Mouse (Mus musculus) midbrain, embryonic 14.5 days (tissue): ENCODE data around the gene Rbpj. TPM values are rescaled to one million over a fixed set of nuclear protein-coding genes. Genes with fewer than 3 reads are reported as not detected.
A peak's percentile ranks its signal among the peaks of the same experiment; 100 is the strongest.

ENCODE experiments used
- ATAC-seq: fragments of 200-750 bp; cut with Nextera tagmentation; 2 replicates; pipeline ENCODE4 v1.8.0; 2017; ENCODE audit warnings: moderate number of reproducible peaks, moderate library complexity; ENCODE audit not compliant: low FRiP score, low TSS enrichment
- DNase-seq: peaks from one replicate; pipeline ENCODE4 v3.0.0-alpha.2; 2015
- H3K27ac ChIP-seq: fragments of 300-500 bp; sonication (generic); replicated peaks from 2 replicates; pipeline ENCODE4 v1.5.1; 2014; ENCODE audit warnings: mild to moderate bottlenecking, low read depth, low read length, moderate library complexity
- H3K27me3 ChIP-seq: fragments of 300-500 bp; sonication (generic); 2 replicates; pipeline ENCODE4 v1.6.1; 2014; ENCODE audit warnings: low read length, control low read depth, mixed read lengths; ENCODE audit not compliant: control insufficient read depth, insufficient read depth
- H3K36me3 ChIP-seq: fragments of 300-500 bp; sonication (generic); 2 replicates; pipeline ENCODE4 v1.6.1; 2014; ENCODE audit warnings: low read length, control low read depth; ENCODE audit not compliant: control insufficient read depth, insufficient read depth
- H3K4me1 ChIP-seq: fragments of 300-500 bp; sonication (generic); 2 replicates; pipeline ENCODE4 v1.6.1; 2014; ENCODE audit warnings: mild to moderate bottlenecking, antibody characterized with exemption, low read length, control low read depth; ENCODE audit not compliant: control insufficient read depth, insufficient read depth
- H3K4me2 ChIP-seq: fragments of 300-500 bp; sonication (generic); 2 replicates; pipeline ENCODE4 v1.6.1; 2014; ENCODE audit warnings: mild to moderate bottlenecking, low read length, moderate library complexity
- H3K4me3 ChIP-seq: fragments of 300-500 bp; sonication (generic); replicated peaks from 2 replicates; pipeline ENCODE4 v1.5.1; 2014; ENCODE audit warnings: low read depth, low read length
- H3K9ac ChIP-seq: fragments of 300-500 bp; sonication (generic); replicated peaks from 2 replicates; pipeline ENCODE4 v1.6.1; 2014; ENCODE audit warnings: mild to moderate bottlenecking, low read length, moderate library complexity
- H3K9me3 ChIP-seq: fragments of 300-500 bp; sonication (generic); 2 replicates; pipeline ENCODE4 v1.6.1; 2016; ENCODE audit warnings: low read length, control low read depth, mixed read lengths; ENCODE audit not compliant: control insufficient read depth
- WGBS: fragments of 180-500 bp; shearing (Covaris S2); extraction: QIAGEN DNeasy Blood & Tissue Kit; methylation state at CpG from one replicate; pipeline ENCODE4 v1.1.7; 2014; 5-methylcytosine and 5-hydroxymethylcytosine counted together
- polyA plus RNA-seq: library from polyadenylated mRNA; unstranded; fragments of >200 nt; fragmentation: Nextera tagmentation; extraction: Ambion mirVana; gene quantifications from 2 replicates; pipeline ENCODE4 v1.2.1, GENCODE M21; 2014

The Rbpj gene
- polyA plus RNA-seq, 1 experiment from 2014 or later, result 52.9 TPM

DNA sequence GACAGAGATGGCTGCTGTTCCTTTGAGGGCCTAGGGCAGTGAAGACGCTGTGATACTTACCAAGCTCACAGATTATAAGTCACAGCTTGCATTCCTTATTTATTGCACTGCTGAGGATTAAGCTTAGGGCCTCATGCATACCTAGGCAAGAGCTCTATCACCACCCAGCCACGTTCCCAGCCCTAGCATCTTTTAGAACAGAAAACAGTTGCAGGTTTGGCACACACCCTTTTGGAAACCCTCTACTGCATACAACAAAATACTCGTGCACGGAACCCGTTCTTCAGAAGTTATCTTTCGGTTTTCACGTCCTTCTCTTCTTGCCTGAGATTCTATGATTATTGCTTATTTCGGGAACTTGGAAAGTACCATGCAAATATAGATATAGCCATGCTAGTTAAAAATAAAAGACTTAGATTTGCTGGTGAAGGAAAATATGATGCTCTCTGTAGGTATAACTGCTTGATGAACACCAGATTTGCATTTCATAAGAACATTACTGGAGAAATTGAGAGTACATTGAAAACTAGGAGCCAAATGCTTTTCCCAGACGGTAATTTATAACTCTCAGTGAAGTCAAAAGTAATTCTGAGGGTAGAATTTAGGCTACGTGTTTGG, 111.4 kb downstream of the Rbpj start:
- no peak overlapping the region for H3K4me2 ChIP-seq
- H3K9me3 ChIP-seq, result no peaks in the 10 kb centered on the region
- WGBS, result 81% methylated on average over 10 of the region's 10 CpGs
- ATAC-seq (no peak), DNase-seq (no peak)
- H3K36me3 ChIP-seq, result no peaks in the 10 kb centered on the region
- no peak overlapping the region for H3K4me3 ChIP-seq
- H3K27ac ChIP-seq, result no peak overlapping the region
- no peaks in the 10 kb centered on the region for H3K4me1 ChIP-seq
- H3K9ac ChIP-seq, result no peak overlapping the region
- no peaks in the 10 kb centered on the region for H3K27me3 ChIP-seq

DNA sequence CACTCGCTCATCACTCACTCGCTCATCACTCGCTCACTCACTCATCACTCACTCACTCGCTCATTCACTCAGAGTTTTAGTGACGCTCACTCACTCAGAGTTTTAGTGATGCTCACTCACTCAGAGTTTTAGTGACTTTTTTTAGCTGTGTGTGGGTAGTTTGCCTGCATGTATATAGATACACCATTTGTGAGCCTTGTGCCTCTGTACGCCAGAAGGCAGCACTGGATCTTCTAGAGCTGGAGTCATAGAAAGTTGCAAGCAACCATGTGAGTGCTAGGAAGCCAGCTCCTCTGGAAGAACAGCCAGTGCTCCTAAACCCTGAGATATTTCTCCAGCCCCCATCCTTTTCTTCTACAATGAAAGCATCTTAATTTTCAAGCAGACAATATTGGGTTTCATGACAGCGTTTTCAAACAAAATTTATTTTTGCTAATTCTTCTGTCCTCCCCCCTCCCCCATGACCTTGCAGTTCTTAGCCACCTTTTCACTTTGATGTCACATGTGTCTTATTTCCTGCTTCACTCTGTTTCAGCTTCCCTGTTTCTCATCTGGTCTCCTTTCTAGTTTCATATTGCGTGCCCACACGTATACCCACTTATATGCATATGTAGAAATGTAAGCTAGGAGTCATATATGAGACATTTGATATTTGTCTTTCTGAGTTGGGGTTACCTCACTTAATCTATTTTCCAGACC, 118.3 kb downstream of the Rbpj start:
- DNase-seq (no peak), ATAC-seq (no peak)
- H3K4me3 ChIP-seq, result no peak overlapping the region
- H3K27me3 ChIP-seq, result no peaks in the 10 kb centered on the region
- WGBS, result 95% methylated on average over 9 of the region's 9 CpGs
- no peak overlapping the region for H3K27ac ChIP-seq
- no peak overlapping the region for H3K9ac ChIP-seq
- H3K4me2 ChIP-seq, result no peak overlapping the region
- 0 out of 2 replicates have a peak, but pooled peaks cover 5% of the 10 kb centered on the region for H3K4me1 ChIP-seq
- no peaks in the 10 kb centered on the region for H3K9me3 ChIP-seq
- no peaks in the 10 kb centered on the region for H3K36me3 ChIP-seq

DNA sequence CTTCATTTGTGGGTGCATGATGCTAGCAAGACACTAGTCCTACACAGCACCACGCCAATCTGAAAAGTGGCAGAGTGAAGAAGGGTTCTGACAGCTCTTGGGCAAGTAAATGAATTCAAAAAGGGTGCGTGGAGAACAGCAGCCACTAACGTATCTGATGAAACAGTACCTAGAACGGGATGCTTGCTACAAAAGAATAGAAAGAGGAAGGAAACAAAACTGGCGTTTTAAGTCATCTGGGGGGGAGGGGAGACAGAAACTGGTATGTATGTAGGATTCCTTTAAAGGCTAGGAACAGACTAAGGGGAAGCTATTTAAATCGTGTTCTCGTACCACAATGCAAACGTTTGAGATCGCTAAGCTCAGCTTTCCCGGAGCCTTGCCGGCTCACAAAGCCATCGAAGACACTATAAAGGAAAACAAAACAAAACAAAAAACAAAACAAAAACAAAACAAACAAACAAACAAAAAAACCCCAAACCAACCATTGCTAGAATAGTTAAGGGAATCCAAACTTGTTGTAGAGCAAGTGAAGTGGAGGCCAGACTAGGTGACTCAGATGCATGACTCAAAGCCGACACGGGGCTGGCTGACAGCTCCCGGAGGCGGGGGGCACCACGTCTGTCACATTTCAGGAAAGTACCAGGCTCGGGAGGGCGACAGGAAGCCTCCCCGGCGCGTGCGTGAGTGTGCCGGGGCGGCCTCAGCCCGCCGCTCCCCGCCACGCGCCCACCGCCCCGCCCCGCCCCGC, 122.6 kb downstream of the Rbpj start:
- DNase-seq, result no peak
- ATAC-seq, result no peak
- H3K4me3 ChIP-seq, result peak overlapping the region; percentile 79

DNA sequence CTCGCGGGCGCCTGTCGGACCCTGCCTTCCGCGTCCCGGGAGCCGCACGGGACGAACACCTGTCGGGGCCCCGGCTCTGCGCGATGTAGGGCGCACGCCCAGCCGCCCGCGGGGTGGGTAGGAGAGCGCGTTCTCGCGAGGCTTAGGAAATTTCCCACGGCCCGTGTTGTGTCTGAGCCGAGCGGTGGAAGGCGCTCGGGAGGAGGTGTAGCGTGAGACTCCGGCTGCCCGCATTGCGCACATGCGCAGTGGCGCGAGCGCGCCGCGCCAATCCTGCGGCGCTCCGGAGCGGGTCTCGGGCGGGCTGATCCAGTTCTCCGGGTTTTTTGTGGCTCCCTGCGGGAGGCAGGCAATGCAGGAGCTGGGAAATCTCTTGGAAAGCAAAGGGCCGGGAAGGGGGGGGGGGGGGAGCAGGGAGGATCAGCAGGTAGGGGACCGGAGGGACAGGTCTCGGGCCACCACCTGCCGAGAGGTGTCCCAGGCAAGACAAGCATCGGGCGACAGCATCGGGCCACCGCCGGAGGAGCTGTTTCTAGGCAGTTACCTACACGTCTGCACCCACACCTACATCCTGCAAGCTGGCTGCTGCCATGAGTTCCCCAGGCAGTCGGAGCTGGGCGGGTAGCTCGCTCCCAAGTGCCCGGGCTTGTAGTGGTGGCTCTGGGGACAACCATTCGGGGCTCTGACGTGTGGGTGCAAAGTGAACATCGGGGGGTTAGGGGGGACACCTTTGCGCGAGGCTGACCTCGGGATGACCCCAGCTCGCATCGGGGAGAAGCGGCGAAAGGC, 123.4 kb downstream of the Rbpj start:
- Histone ChIP-seq H3K9ac (peak overlapping the region; percentile 94), H3K4me2 (peak overlapping the region; percentile 79), H3K27me3 (no peaks in the 10 kb centered on the region), H3K4me1 (peaks cover 26% of the 10 kb centered on the region), H3K27ac (peak overlapping the region; percentile 97), H3K4me3 (peak overlapping the region; percentile 79), H3K9me3 (no peaks in the 10 kb centered on the region), H3K36me3 (no peaks in the 10 kb centered on the region)
- under 1% methylated on average over 70 of the region's 72 CpGs for WGBS
- ATAC-seq, result peak; percentile 89
- peak; percentile 99 for DNase-seq

More for the DNA sequence above, 122.6 kb downstream of the Rbpj start:
- no peaks in the 10 kb centered on the region for H3K27me3 ChIP-seq
- H3K9ac ChIP-seq, result peak overlapping the region; percentile 64
- peaks cover 21% of the 10 kb centered on the region for H3K4me1 ChIP-seq
- under 1% methylated on average over 34 of the region's 34 CpGs for WGBS
- peak overlapping the region; percentile 79 for H3K4me2 ChIP-seq
- no peaks in the 10 kb centered on the region for H3K9me3 ChIP-seq
- H3K27ac ChIP-seq, result peak overlapping the region; percentile 97
- no peaks in the 10 kb centered on the region for H3K36me3 ChIP-seq

DNA sequence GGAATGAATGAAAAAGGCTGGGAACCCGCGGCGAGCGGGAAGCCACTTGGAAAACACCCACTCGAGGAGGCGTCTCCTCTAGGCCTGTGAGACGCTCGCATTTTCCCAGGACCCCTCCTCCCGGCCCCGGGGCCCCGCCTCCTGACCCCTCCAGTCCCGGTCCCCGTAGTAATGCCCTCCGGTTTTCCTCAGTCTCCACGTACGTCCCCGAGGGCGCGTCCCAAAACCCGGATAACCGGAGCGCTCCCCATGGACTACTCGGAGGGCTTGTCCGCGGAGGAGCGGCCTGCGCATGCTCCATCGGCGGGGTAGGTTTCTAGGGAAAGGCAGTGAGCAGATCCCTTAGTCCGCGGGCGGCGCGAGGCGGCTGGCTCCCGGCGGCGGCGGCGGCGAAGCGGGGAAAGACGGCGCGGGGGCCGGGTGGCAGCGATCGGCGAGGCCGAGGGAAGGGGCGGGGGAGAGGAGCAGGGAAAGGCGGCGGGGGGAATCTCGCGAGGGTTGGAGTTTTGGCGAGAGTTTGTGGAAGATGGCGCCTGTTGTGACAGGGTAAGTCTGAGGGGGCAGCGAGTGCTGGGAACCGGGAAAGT, 124.3 kb downstream of the Rbpj start:
- no peaks in the 10 kb centered on the region for H3K36me3 ChIP-seq
- H3K9me3 ChIP-seq, result no peaks in the 10 kb centered on the region
- ATAC-seq (peak; percentile 88), DNase-seq (peak; percentile 98)
- no peaks in the 10 kb centered on the region for H3K27me3 ChIP-seq
- H3K4me1 ChIP-seq, result peaks cover 27% of the 10 kb centered on the region
- H3K27ac ChIP-seq, result peak overlapping the region; percentile 97
- WGBS, result under 1% methylated on average over 59 of the region's 59 CpGs
- H3K4me2 ChIP-seq, result peak overlapping the region; percentile 79
- H3K4me3 ChIP-seq, result peak overlapping the region; percentile 79
- H3K9ac ChIP-seq, result peak overlapping the region; percentile 94

DNA sequence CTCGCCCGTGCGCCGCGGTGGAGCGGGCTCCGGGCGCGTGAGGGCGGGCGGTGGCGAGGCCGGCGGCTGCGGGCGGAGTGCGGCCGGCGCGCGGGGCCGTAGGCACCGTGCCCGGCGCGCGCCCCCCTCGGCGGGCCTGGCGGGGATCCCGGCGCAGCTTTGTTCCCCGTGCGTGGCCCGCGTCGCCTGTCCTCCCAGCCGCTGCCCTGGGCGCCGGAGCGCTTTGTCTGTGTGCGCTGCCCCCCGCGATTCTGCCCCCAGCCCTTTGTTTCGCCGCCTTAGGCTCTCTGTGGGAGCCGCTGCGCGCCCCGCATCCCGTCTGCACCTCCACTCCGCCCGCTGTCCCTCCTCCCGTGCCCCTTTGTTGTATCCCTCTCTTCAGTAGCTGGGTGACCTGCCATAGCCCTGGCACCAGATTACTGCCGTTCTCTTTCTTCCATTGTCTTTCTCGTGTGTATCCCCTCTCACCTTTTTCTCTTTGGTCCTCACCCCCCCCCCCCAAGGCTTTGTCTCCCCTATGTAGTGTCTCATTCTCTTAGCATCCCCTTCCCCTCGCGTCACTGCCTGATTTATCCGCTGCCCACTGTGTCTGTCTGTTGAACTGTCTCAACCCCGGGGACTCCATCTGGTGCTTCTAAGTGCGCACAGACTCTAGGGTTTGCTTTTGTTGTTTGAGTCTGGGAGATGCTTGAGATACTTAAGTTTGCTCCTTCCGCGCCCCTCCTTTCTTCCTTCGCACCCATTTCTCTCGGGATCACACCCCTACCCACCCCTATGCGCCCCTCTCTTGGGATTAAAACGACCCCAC, 125.1 kb downstream of the Rbpj start:
- H3K4me3 ChIP-seq, result peak overlapping the region; percentile 79
- no peaks in the 10 kb centered on the region for H3K36me3 ChIP-seq
- 0% methylated on average over 57 of the region's 67 CpGs for WGBS
- H3K9ac ChIP-seq, result peak overlapping the region; percentile 94
- DNase-seq, result peak; percentile 74
- no peaks in the 10 kb centered on the region for H3K27me3 ChIP-seq
- ATAC-seq, result peak; percentile 17
- H3K9me3 ChIP-seq, result no peaks in the 10 kb centered on the region
- H3K27ac ChIP-seq, result peak overlapping the region; percentile 97
- peak overlapping the region; percentile 79 for H3K4me2 ChIP-seq
- peaks cover 27% of the 10 kb centered on the region for H3K4me1 ChIP-seq

DNA sequence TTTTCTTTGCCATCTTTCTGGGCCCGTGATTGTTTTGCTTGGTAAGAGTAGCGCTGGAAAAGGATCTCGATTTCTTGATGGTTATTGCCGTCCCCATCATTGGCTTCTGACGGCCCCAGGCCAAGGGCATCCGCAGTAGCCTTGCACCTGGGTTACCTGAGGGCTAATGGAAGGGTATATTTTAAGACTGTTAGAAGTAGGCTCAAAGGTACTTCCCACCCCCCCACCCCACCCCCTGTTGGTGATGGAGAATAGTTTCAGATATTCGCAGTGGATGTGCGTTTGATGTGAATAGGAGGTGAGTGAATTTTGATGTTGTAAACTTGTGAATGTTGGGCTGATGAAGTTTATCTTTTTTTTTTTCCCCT, 125.7 kb downstream of the Rbpj start:
- no peaks in the 10 kb centered on the region for H3K9me3 ChIP-seq
- peak overlapping the region; percentile 97 for H3K27ac ChIP-seq
- peak overlapping the region; percentile 94 for H3K9ac ChIP-seq
- ATAC-seq (no peak), DNase-seq (peak; percentile 48)
- peak overlapping the region; percentile 79 for H3K4me3 ChIP-seq
- no peaks in the 10 kb centered on the region for H3K36me3 ChIP-seq
- H3K4me1 ChIP-seq, result peaks cover 29% of the 10 kb centered on the region
- peak overlapping the region; percentile 79 for H3K4me2 ChIP-seq
- whole genome bisulfite sequencing, result 1% methylated on average over 8 of the region's 8 CpGs
- H3K27me3 ChIP-seq, result no peaks in the 10 kb centered on the region
